Mouse (Mus musculus): ENCODE measurements around the gene Arl8a.

DNA sequence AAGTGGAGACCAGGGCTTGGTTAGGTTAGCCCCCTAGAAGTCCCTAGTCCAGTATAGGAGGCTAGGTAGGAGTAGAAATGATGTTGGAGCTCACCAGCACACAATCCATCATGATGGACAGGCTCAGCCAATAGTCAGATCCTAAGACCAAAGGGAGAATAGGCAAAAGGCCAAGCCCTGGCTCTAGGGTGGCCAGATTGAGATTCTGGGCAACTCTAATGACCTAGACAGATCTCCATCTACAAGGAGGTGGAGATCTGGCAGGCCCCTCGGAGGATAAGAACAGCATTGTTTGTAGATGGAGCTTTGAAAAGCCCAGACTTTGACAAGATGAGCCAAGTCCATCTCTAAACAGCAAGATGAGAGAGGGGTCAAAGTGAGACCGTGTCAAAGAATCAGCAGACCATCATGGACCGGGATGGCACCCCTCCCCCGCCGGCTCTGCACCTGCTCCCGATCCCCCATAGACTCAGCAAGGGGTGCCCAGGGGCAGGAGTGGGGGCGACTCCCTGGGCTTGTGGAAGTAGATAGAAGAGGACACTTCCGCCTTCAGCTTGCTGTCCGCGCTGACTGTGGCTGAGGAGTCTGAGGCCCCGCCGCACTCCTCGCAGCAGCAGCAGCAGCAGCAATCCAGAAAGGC lies 13.9 kb downstream of the Arl8a start:
- no peak for TF ChIP-seq CTCF (IDR thresholded peaks at IDR 0.05; ENCODE audit: control insufficient read depth, insufficient read depth, low read length)
- TF ChIP-seq POLR2A (IDR thresholded peaks at IDR 0.05; ENCODE audit: borderline replicate concordance, control insufficient read depth, low read depth, low read length), result no peak

All from bone marrow, adult 2 months (tissue).